Mouse (Mus musculus) megakaryocyte, embryonic 14.5 days (primary cell): ENCODE results near the gene Ankrd34b.

Source experiments
- FLI1 ChIP-seq: IDR thresholded peaks from 2 replicates; pipeline ENCODE4 v1.6.1; 2012; ENCODE audit warnings: low read length, inconsistent platforms, mixed read lengths
- GATA1 ChIP-seq: IDR thresholded peaks from 3 replicates; pipeline ENCODE4 v1.6.1; 2012; ENCODE audit warnings: mixed read lengths, low read length, inconsistent platforms, borderline replicate concordance

DNA sequence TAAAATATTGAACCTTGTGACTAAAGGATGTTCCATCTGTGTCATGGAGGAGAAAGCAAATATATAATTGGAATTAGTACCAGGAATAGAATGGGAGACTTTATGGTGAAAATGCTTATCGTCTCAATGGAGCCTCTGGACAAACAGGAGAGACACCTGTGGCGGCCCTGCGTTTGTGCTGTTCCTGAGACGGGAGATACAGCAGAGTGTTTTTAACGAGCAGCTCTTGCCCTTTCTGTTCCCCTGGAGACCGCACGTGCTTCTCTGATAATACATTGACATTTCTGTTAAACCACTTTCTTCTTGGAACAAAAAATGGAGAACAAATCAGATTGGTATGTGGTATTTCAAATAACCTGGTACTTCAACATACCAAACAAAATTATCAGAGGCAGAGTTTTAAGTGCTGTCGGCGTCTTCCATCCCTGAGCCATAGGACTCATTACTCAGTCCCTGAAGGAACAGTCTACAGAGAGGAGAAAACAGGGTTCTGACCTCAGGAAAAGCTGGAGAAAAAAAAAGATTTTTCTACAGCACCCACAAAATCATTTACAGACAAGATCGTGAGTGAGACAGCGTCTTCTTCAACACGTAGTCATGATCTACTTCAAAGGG, 32.5 kb upstream of the Ankrd34b start:
- no peak for TF ChIP-seq GATA1
- no peak for TF ChIP-seq FLI1
